Mouse (Mus musculus) stomach, postnatal 0 days (tissue): Measurements from ENCODE around the gene Prlhr. TPM values are rescaled to one million over a fixed set of nuclear protein-coding genes. Genes with fewer than 3 reads are reported as not detected.
A peak's percentile ranks its signal among the peaks of the same experiment; 100 is the strongest.

Experiments
- ATAC-seq: fragments of 200-750 bp; cut with Nextera tagmentation; 2 replicates; pipeline ENCODE4 v1.8.0; 2017; ENCODE audit not compliant: low FRiP score, low TSS enrichment
- DNase-seq: peaks from one replicate; pipeline ENCODE4 v3.0.0-alpha.2; 2016; ENCODE audit warnings: low spot score
- H3K27ac ChIP-seq: fragments of 300-500 bp; sonication (generic); replicated peaks from 2 replicates; pipeline ENCODE4 v1.5.1; 2014; ENCODE audit warnings: mild to moderate bottlenecking, control low read depth
- H3K27me3 ChIP-seq: fragments of 300-500 bp; sonication (generic); 2 replicates; pipeline ENCODE4 v1.6.1; 2014; ENCODE audit warnings: low read length; ENCODE audit not compliant: control insufficient read depth, insufficient read depth
- H3K36me3 ChIP-seq: fragments of 300-500 bp; sonication (generic); 2 replicates; pipeline ENCODE4 v1.6.1; 2014; ENCODE audit warnings: low read length, mixed read lengths; ENCODE audit not compliant: control insufficient read depth, insufficient read depth
- H3K4me1 ChIP-seq: fragments of 300-500 bp; sonication (generic); replicated peaks from 2 replicates; pipeline ENCODE4 v1.6.1; 2014; ENCODE audit warnings: antibody characterized with exemption; ENCODE audit not compliant: control insufficient read depth, insufficient read depth
- H3K4me2 ChIP-seq: fragments of 300-500 bp; sonication (generic); replicated peaks from 2 replicates; pipeline ENCODE4 v1.6.1; 2014; ENCODE audit warnings: low read depth, mild to moderate bottlenecking, control low read depth, moderate library complexity
- H3K4me3 ChIP-seq: fragments of 300-500 bp; sonication (generic); 2 replicates; pipeline ENCODE4 v1.5.1; 2014; ENCODE audit warnings: low read depth, low read length, control low read depth
- H3K9ac ChIP-seq: fragments of 300-500 bp; sonication (generic); 2 replicates; pipeline ENCODE4 v1.6.1; 2014; ENCODE audit warnings: mild to moderate bottlenecking, low read length, control low read depth, mixed read lengths
- H3K9me3 ChIP-seq: fragments of 300-500 bp; sonication (generic); 2 replicates; pipeline ENCODE4 v1.6.1; 2016; ENCODE audit warnings: low read length; ENCODE audit not compliant: control insufficient read depth
- CTCF ChIP-seq: IDR thresholded peaks from 2 replicates; pipeline ENCODE4 v1.5.1; 2016; ENCODE audit warnings: antibody characterized with exemption, low read depth, mild to moderate bottlenecking, moderate library complexity
- EP300 ChIP-seq: optimal IDR thresholded peaks from 2 replicates; pipeline ENCODE3; 2016; ENCODE audit warnings: antibody characterized with exemption
- WGBS: fragments of 180-500 bp; shearing (Covaris S2); extraction: QIAGEN DNeasy Blood & Tissue Kit; methylation state at CpG from one replicate; pipeline ENCODE4 v1.1.7; 2014; 5-methylcytosine and 5-hydroxymethylcytosine counted together
- polyA plus RNA-seq: library from polyadenylated mRNA; unstranded; fragments of >200 nt; fragmentation: Nextera tagmentation; extraction: Ambion mirVana; gene quantifications from 2 replicates; pipeline ENCODE4 v1.2.1, GENCODE M21; 2015

Gene Prlhr
- not detected in 2 replicates for polyA plus RNA-seq

GRCm38 (mm10) chr19:60468254-60468762 is at the start of gene Prlhr:
TSS of gene Prlhr (minus strand) at chr19:60468304.
- Histone ChIP-seq H3K9ac (no peak within 1 kb of the TSS), H3K27ac (no peak within 1 kb of the TSS), H3K9me3 (no peaks in the 10 kb centered on the region), H3K27me3 (peaks cover 8% of the 10 kb centered on the region; the same call in 1 of the 2 replicates), H3K4me2 (peak within 1 kb of the TSS; percentile 40; the same call in 1 of the 2 replicates), H3K36me3 (no peaks in the 10 kb centered on the region), H3K4me1 (no peaks in the 10 kb centered on the region), H3K4me3 (peak within 1 kb of the TSS; percentile 17; the same call in 1 of the 2 replicates)
- ATAC-seq, result no peak
- TF ChIP-seq CTCF (no peak), EP300 (no peak)
- DNase-seq, result no peak
- 7% methylated on average over 17 of the region's 17 CpGs for WGBS

GRCm38 (mm10) chr19:60515064-60515463 is 47.0 kb upstream of the Prlhr start:
- WGBS, result 65% methylated on average over 2 of the region's 2 CpGs
- Histone ChIP-seq H3K4me3 (no peak overlapping the region), H3K9ac (no peak overlapping the region), H3K27me3 (no peaks in the 10 kb centered on the region), H3K27ac (no peak overlapping the region), H3K4me2 (no peak overlapping the region), H3K36me3 (no peaks in the 10 kb centered on the region), H3K4me1 (no peaks in the 10 kb centered on the region), H3K9me3 (no peaks in the 10 kb centered on the region)
- TF ChIP-seq CTCF, result no peak
- no peak for TF ChIP-seq EP300
- no peak for DNase-seq
- ATAC-seq, result no peak

- DNase-seq (no peak), ATAC-seq (no peak)
- TF ChIP-seq EP300, result no peak
- peak; percentile 52 for TF ChIP-seq CTCF
- H3K4me1 ChIP-seq, result no peaks in the 10 kb centered on the region
- H3K9ac ChIP-seq, result no peak overlapping the region
- H3K9me3 ChIP-seq, result no peaks in the 10 kb centered on the region
- H3K4me3 ChIP-seq, result no peak overlapping the region
- no peak overlapping the region for H3K4me2 ChIP-seq
- 60% methylated on average over 3 of the region's 3 CpGs for WGBS
- no peaks in the 10 kb centered on the region for H3K36me3 ChIP-seq
- H3K27me3 ChIP-seq, result no peaks in the 10 kb centered on the region
- no peak overlapping the region for H3K27ac ChIP-seq
These were observed 45.3 kb upstream of the Prlhr start for GRCm38 (mm10) chr19:60513431-60513830.

GRCm38 (mm10) chr19:60500209-60500608 is 32.1 kb upstream of the Prlhr start:
- DNase-seq (no peak), ATAC-seq (no peak)
- Histone ChIP-seq H3K9me3 (no peaks in the 10 kb centered on the region), H3K9ac (no peak overlapping the region), H3K4me3 (no peak overlapping the region), H3K4me1 (no peaks in the 10 kb centered on the region), H3K4me2 (no peak overlapping the region), H3K36me3 (no peaks in the 10 kb centered on the region), H3K27ac (no peak overlapping the region), H3K27me3 (no peaks in the 10 kb centered on the region)
- TF ChIP-seq CTCF (no peak), EP300 (no peak)

- H3K4me1 ChIP-seq, result no peaks in the 10 kb centered on the region
- H3K27me3 ChIP-seq, result no peaks in the 10 kb centered on the region
- no peak overlapping the region for H3K9ac ChIP-seq
- WGBS, result 73% methylated on average over 4 of the region's 4 CpGs
- no peaks in the 10 kb centered on the region for H3K9me3 ChIP-seq
- H3K27ac ChIP-seq, result no peak overlapping the region
- no peak for DNase-seq
- no peak for TF ChIP-seq CTCF
- TF ChIP-seq EP300, result no peak
- ATAC-seq, result no peak
- no peak overlapping the region for H3K4me2 ChIP-seq
- no peak overlapping the region for H3K4me3 ChIP-seq
- H3K36me3 ChIP-seq, result no peaks in the 10 kb centered on the region
These were observed 29.1 kb upstream of the Prlhr start for GRCm38 (mm10) chr19:60497171-60497570.

- H3K9ac ChIP-seq, result no peak overlapping the region
- DNase-seq (no peak), ATAC-seq (no peak)
- TF ChIP-seq CTCF, result no peak
- TF ChIP-seq EP300, result no peak
- no peak overlapping the region for H3K4me2 ChIP-seq
- H3K4me3 ChIP-seq, result no peak overlapping the region
- H3K27ac ChIP-seq, result no peak overlapping the region
- H3K36me3 ChIP-seq, result no peaks in the 10 kb centered on the region
- H3K9me3 ChIP-seq, result no peaks in the 10 kb centered on the region
- 28% methylated on average over 3 of the region's 3 CpGs for WGBS
- H3K27me3 ChIP-seq, result no peaks in the 10 kb centered on the region
- no peaks in the 10 kb centered on the region for H3K4me1 ChIP-seq
These were observed 27.7 kb upstream of the Prlhr start for GRCm38 (mm10) chr19:60495772-60496171.
